Mouse (Mus musculus): ENCODE results near the gene Notch3. TPM values are rescaled to one million over a fixed set of nuclear protein-coding genes. Genes with fewer than 3 reads are reported as not detected.
"Not testable (repeated sequence)": the region's sequence is repeated elsewhere in the genome, so short reads cannot be mapped to it uniquely, and the experiment has no call there.

Gene Notch3
- polyA plus RNA-seq, 1 experiment from 2014 or later: 26.8 TPM

DNA sequence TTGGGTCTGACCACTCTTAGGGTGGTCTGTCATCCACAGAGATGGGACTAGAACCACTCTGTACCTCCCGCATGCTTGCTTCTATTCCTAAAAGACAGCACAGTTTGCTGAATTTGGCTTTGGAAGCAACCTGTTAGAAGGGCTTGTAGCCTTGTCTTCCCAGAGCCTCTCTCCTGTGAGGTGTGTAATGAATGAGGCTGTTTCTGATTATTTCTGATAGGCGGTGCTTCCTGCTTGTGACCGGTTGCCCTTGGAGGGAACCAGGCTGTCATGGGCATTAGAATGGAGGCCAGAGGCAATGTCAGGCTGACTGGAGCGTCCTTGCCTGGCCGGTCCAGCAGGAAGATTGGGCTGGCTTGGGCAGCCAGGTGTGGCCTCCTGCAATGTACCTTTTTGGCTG is 52.2 kb downstream of the Notch3 start:
- H3K9ac ChIP-seq (replicated peaks); H3K9me3 ChIP-seq; H3K27ac ChIP-seq (replicated peaks); H3K36me3 ChIP-seq; ATAC-seq (ENCODE audit: low FRiP score, low read depth): not testable (repeated sequence)
- Histone ChIP-seq H3K4me2 (replicated peaks) (peak overlapping the region; percentile 94), H3K27me3 (peaks cover 42% of the 10 kb centered on the region), H3K4me1 (peaks cover 24% of the 10 kb centered on the region), H3K4me3 (peak overlapping the region; percentile 48)
- WGBS: 66% methylated on average over 5 of the region's 5 CpGs

DNA sequence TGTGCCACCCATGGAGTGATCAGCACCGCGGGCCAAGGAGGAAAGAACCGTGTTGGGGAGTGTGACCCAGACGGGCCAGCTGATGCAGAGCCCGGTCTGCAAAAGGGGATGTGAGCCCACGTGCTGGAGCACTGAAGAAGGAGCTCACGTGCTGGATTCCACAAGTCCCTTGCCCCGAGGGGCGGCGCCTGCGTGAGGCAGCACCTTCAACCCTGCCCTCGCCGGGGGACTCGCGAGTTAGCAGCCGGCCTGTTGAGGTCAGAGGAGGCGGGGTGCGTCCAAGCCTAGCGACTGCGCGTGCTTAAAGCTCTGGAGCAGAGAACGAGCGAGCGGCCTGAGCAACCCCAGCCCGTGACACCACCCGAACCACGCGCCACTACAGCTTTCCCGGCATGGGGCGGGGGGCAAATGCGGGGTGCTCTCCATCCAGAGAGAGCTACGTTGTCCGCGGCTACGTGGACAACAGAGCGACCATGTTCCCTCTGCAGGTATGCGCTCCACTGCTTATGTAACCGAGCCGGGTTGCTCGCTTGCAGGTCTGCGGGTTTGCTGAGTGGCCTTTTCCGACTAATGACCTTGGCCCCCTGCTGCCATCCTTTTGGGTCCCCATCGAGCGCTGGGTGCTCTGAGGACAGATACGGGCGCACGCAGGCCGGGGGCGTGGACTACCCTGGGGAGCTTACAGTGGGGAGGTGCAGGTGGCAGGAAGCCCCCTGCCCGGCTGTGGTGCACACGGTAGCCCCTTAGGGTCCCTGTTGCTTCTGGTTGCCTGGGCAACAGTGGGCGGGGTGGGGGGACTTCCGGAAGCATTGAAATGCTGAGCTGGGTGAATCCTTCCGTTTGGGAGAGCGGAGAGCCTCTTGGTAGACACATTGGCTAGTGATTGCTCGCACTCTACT is 52.9 kb downstream of the Notch3 start:
- H3K9ac ChIP-seq (replicated peaks): peak overlapping the region; percentile 50
- peak overlapping the region; percentile 94 for H3K4me2 ChIP-seq (replicated peaks)
- H3K27me3 ChIP-seq: peaks cover 42% of the 10 kb centered on the region
- H3K9me3 ChIP-seq: no peaks in the 10 kb centered on the region
- ATAC-seq (ENCODE audit: low FRiP score, low read depth): peak; percentile 44
- peak overlapping the region; percentile 48 for H3K4me3 ChIP-seq
- no peak overlapping the region for H3K27ac ChIP-seq (replicated peaks)
- WGBS: 1% methylated on average over 51 of the region's 56 CpGs
- no peaks in the 10 kb centered on the region for H3K36me3 ChIP-seq
- H3K4me1 ChIP-seq: peaks cover 24% of the 10 kb centered on the region

- no peaks in the 10 kb centered on the region for H3K9me3 ChIP-seq
- H3K27ac ChIP-seq (replicated peaks): no peak overlapping the region
- H3K9ac ChIP-seq (replicated peaks): peak overlapping the region; percentile 50; the same call in 1 of the 2 replicates
- peaks cover 42% of the 10 kb centered on the region for H3K27me3 ChIP-seq
- H3K36me3 ChIP-seq: no peaks in the 10 kb centered on the region
- peak overlapping the region; percentile 48 for H3K4me3 ChIP-seq
- H3K4me2 ChIP-seq (replicated peaks): peak overlapping the region; percentile 94
- WGBS: 5% methylated on average over 8 of the region's 8 CpGs
- peaks cover 19% of the 10 kb centered on the region for H3K4me1 ChIP-seq
- ATAC-seq (ENCODE audit: low FRiP score, low read depth): peak; percentile 23; the same call in 1 of the 2 replicates
These were observed 53.5 kb downstream of the Notch3 start for GRCm38 (mm10) chr17:32113255-32113522.

DNA sequence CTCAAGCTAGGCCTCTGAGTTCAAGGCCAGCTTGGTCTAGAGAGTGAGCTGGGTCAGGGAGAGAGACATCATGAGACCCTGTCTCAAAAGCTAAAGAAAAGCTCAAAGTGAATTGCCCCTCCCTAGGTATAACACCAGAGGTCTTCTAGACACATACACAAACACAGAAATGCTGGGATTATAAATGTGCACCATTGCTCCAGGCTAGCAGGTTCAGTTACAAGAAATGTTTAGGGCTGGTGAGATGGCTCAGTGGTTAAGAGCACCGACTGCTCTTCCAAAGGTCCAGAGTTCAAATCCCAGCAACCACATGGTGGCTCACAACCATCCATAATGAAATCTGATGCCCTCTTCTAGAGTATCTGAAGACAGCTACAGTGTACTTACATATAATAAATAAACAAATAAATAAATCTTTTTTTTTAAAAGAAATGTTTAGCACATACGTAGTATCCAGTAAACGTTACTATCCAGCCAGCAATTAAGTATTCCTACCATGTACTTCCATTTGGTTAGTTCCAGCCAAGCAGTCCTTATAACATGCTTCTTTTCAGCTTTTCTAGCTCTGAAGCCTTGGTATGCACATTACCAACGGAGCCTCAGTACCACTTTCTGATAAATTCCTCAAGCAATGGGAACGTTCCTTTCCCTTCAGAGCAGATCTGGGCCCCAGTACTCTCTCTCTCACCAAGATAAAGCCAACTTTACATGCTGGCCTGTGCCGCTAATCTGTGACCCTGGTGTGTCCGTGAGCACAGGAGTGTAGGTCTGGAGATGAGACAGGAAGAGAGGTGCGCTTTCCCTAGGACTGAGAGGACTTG is 54.0 kb downstream of the Notch3 start:
- Histone ChIP-seq H3K9me3 (no peaks in the 10 kb centered on the region), H3K27ac (replicated peaks) (no peak overlapping the region), H3K4me3 (no peak overlapping the region), H3K4me2 (replicated peaks) (no peak overlapping the region), H3K36me3 (no peaks in the 10 kb centered on the region), H3K27me3 (peaks cover 42% of the 10 kb centered on the region), H3K4me1 (peaks cover 16% of the 10 kb centered on the region), H3K9ac (replicated peaks) (no peak overlapping the region)
- 56% methylated on average over 8 of the region's 8 CpGs for WGBS
- no peak for ATAC-seq (ENCODE audit: low FRiP score, low read depth)

GRCm38 (mm10) chr17:32110980-32111780 is 55.5 kb downstream of the Notch3 start:
- Histone ChIP-seq H3K4me3 (no peak overlapping the region), H3K9me3 (no peaks in the 10 kb centered on the region), H3K36me3 (no peaks in the 10 kb centered on the region), H3K9ac (replicated peaks) (no peak overlapping the region), H3K27ac (replicated peaks) (no peak overlapping the region), H3K27me3 (peaks cover 35% of the 10 kb centered on the region), H3K4me2 (replicated peaks) (no peak overlapping the region), H3K4me1 (peaks cover 16% of the 10 kb centered on the region)
- ATAC-seq (ENCODE audit: low FRiP score, low read depth): no peak
- 79% methylated on average over 10 of the region's 10 CpGs for WGBS

DNA sequence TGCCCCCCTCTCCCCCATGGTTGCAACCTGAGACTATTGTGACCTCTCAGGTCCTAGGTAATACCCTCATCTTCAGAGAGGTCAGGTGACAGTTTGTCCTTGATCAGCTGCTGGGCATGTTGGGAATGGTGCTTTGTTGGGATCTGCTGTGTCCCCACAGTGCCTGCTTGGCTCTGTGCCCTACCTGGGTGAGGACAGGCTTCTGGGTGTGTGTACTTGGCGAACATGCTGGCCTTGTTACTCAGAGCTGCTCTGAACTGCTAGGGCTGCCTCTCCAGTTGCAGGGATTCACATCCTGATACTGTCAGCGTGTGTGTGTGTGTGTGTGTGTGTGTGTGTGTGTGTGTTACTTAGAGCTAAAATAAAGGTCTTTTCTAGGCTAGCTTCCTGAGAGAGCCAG is 56.2 kb downstream of the Notch3 start:
- no peak for ATAC-seq (ENCODE audit: low FRiP score, low read depth)
- Histone ChIP-seq H3K27ac (replicated peaks) (no peak overlapping the region), H3K4me2 (replicated peaks) (no peak overlapping the region), H3K9ac (replicated peaks) (no peak overlapping the region), H3K9me3 (no peaks in the 10 kb centered on the region), H3K36me3 (no peaks in the 10 kb centered on the region), H3K27me3 (peaks cover 28% of the 10 kb centered on the region), H3K4me3 (no peak overlapping the region), H3K4me1 (peaks cover 16% of the 10 kb centered on the region)
- WGBS: 78% methylated on average over 2 of the region's 2 CpGs

GRCm38 (mm10) chr17:32109201-32109940 is 57.3 kb downstream of the Notch3 start:
- H3K27ac ChIP-seq (replicated peaks): no peak overlapping the region
- no peak overlapping the region for H3K4me3 ChIP-seq
- no peaks in the 10 kb centered on the region for H3K9me3 ChIP-seq
- no peak overlapping the region for H3K4me2 ChIP-seq (replicated peaks)
- H3K27me3 ChIP-seq: peaks cover 28% of the 10 kb centered on the region
- no peak overlapping the region for H3K9ac ChIP-seq (replicated peaks)
- no peaks in the 10 kb centered on the region for H3K36me3 ChIP-seq
- 68% methylated on average over 6 of the region's 6 CpGs for WGBS
- H3K4me1 ChIP-seq: peaks cover 14% of the 10 kb centered on the region
- ATAC-seq (ENCODE audit: low FRiP score, low read depth): no peak

- not testable (repeated sequence) for H3K36me3 ChIP-seq; H3K9me3 ChIP-seq; ATAC-seq (ENCODE audit: low FRiP score, low read depth); H3K4me2 ChIP-seq (replicated peaks); H3K4me1 ChIP-seq; H3K4me3 ChIP-seq; H3K9ac ChIP-seq (replicated peaks); H3K27ac ChIP-seq (replicated peaks)
- 79% methylated on average over 5 of the region's 5 CpGs for WGBS
- peaks cover 19% of the 10 kb centered on the region for H3K27me3 ChIP-seq
These were observed 58.2 kb downstream of the Notch3 start for GRCm38 (mm10) chr17:32108320-32109011.

GRCm38 (mm10) chr17:32107877-32108276 is 58.8 kb downstream of the Notch3 start:
- H3K36me3 ChIP-seq: no peaks in the 10 kb centered on the region
- no peak overlapping the region for H3K27ac ChIP-seq (replicated peaks)
- H3K9me3 ChIP-seq: no peaks in the 10 kb centered on the region
- H3K27me3 ChIP-seq: peaks cover 18% of the 10 kb centered on the region
- no peaks in the 10 kb centered on the region for H3K4me1 ChIP-seq
- WGBS: 71% methylated on average over 5 of the region's 5 CpGs
- no peak overlapping the region for H3K4me3 ChIP-seq
- no peak overlapping the region for H3K9ac ChIP-seq (replicated peaks)
- H3K4me2 ChIP-seq (replicated peaks): no peak overlapping the region
- no peak for ATAC-seq (ENCODE audit: low FRiP score, low read depth)

- H3K27ac ChIP-seq (replicated peaks): no peak overlapping the region
- H3K4me1 ChIP-seq: no peaks in the 10 kb centered on the region
- peaks cover 29% of the 10 kb centered on the region for H3K27me3 ChIP-seq
- no peaks in the 10 kb centered on the region for H3K36me3 ChIP-seq
- H3K4me3 ChIP-seq: no peak overlapping the region
- no peak for ATAC-seq (ENCODE audit: low FRiP score, low read depth)
- no peak overlapping the region for H3K9ac ChIP-seq (replicated peaks)
- no peak overlapping the region for H3K4me2 ChIP-seq (replicated peaks)
- WGBS: 71% methylated on average over 2 of the region's 2 CpGs
- no peaks in the 10 kb centered on the region for H3K9me3 ChIP-seq
These were observed 60.3 kb downstream of the Notch3 start for GRCm38 (mm10) chr17:32106358-32106757.

- no peak for ATAC-seq (ENCODE audit: low FRiP score, low read depth)
- Histone ChIP-seq H3K36me3 (no peaks in the 10 kb centered on the region), H3K4me2 (replicated peaks) (no peak overlapping the region), H3K9ac (replicated peaks) (no peak overlapping the region), H3K27me3 (peaks cover 49% of the 10 kb centered on the region), H3K27ac (replicated peaks) (no peak overlapping the region), H3K4me3 (no peak overlapping the region), H3K4me1 (peaks cover 4% of the 10 kb centered on the region), H3K9me3 (no peaks in the 10 kb centered on the region)
- 26% methylated on average over 4 of the region's 4 CpGs for WGBS
These were observed 63.6 kb downstream of the Notch3 start for GRCm38 (mm10) chr17:32103054-32103453.

Data from midbrain, embryonic 12.5 days (tissue).